In genomic region chr13:112023171-112023570, GRCm38 (mm10) we compare ENCODE assay signal across 11 mouse cellular contexts.
DNase-seq lines count a peak whose midpoint lies in the region; ATAC-seq lines count a peak whose summit lies in the region.
"Had no signal": no experiment of that assay in that cellular context is flagged by ENCODE, and none has a peak within 500 bp of the region (broad histone marks: within the 10 kb centered on the region; RNA-seq: fewer than 3 reads in every experiment).

No protein-coding gene starts in this region.

- no peak for ATAC-seq in activated CD4-positive, CD25-positive, alpha-beta regulatory T cell, adult 4 months
- ATAC-seq: intestine, embryonic 16.5 days had no signal

- DNase-seq in gastrocnemius, adult 18-20 months (ENCODE audit: low spot score), result peak; percentile 15
- DNase-seq in gastrocnemius, postnatal 4 days (ENCODE audit: low spot score in 2 of 2), result no peak
- peak; percentile 44 for DNase-seq in testis, postnatal 10 days (ENCODE audit: low spot score)
- no peak for DNase-seq in testis, postnatal 14 days (ENCODE audit: low spot score)
- peak; percentile 44 for DNase-seq in kidney, postnatal 14 days
- DNase-seq in urinary bladder, postnatal 14 days (ENCODE audit: low spot score), result no peak
- DNase-seq in cerebellum, postnatal 25 days, result no peak
- DNase-seq: cerebellum, adult 11 months; heart, postnatal 10 days had no signal

Comparison
In these comparisons a context has a peak if more than half of its experiments do, and no peak if none do; other contexts are left out.
1. DNase-seq: peak in gastrocnemius, adult 18-20 months (single experiment), testis, postnatal 10 days (single experiment) and kidney, postnatal 14 days (single experiment); none in gastrocnemius, postnatal 4 days (0 of 2), testis, postnatal 14 days (single experiment), urinary bladder, postnatal 14 days (single experiment) and cerebellum, postnatal 25 days (0 of 2).